Mouse (Mus musculus): ENCODE measurements around the gene Actg1.

The Actg1 gene

GRCm38 (mm10) chr11:120347791-120348683 is at the start of gene Actg1:
Actg1 (minus strand) TSS chr11:120348542.
- DNase-seq (ENCODE audit: low read depth, low spot score): peak; percentile 82

- no peak for DNase-seq (ENCODE audit: low read depth, low spot score)
These were observed 49.3 kb upstream of the Actg1 start for GRCm38 (mm10) chr11:120397602-120398001.

GRCm38 (mm10) chr11:120395661-120396060 is 47.3 kb upstream of the Actg1 start:
- DNase-seq (ENCODE audit: low read depth, low spot score): no peak

GRCm38 (mm10) chr11:120388580-120388979 is 40.2 kb upstream of the Actg1 start:
- DNase-seq (ENCODE audit: low read depth, low spot score): no peak

GRCm38 (mm10) chr11:120387157-120387556 is 38.8 kb upstream of the Actg1 start:
- DNase-seq (ENCODE audit: low read depth, low spot score): no peak

GRCm38 (mm10) chr11:120386632-120387031 is 38.3 kb upstream of the Actg1 start:
- no peak for DNase-seq (ENCODE audit: low read depth, low spot score)

- DNase-seq (ENCODE audit: low read depth, low spot score): no peak
These were observed 34.2 kb upstream of the Actg1 start for GRCm38 (mm10) chr11:120382509-120382908.

- no peak for DNase-seq (ENCODE audit: low read depth, low spot score)
These were observed 32.8 kb upstream of the Actg1 start for GRCm38 (mm10) chr11:120381157-120381556.

- DNase-seq (ENCODE audit: low read depth, low spot score): no peak
These were observed 31.9 kb upstream of the Actg1 start for GRCm38 (mm10) chr11:120380271-120380670.

- DNase-seq (ENCODE audit: low read depth, low spot score): peak; percentile 82
These were observed 30.5 kb upstream of the Actg1 start, which contains the start of gene Faap100 for GRCm38 (mm10) chr11:120378611-120379540. Faap100 (minus strand) TSS chr11:120378764.

- DNase-seq (ENCODE audit: low read depth, low spot score): no peak
These were observed 29.8 kb upstream of the Actg1 start for GRCm38 (mm10) chr11:120378031-120378610.

- DNase-seq (ENCODE audit: low read depth, low spot score): no peak
These were observed 29.0 kb upstream of the Actg1 start for GRCm38 (mm10) chr11:120377337-120377736.

GRCm38 (mm10) chr11:120376302-120377160 is 28.2 kb upstream of the Actg1 start:
- DNase-seq (ENCODE audit: low read depth, low spot score): no peak

- DNase-seq (ENCODE audit: low read depth, low spot score): no peak
These were observed 27.0 kb upstream of the Actg1 start for GRCm38 (mm10) chr11:120375324-120375723.

GRCm38 (mm10) chr11:120373820-120374586 is 25.7 kb upstream of the Actg1 start:
- DNase-seq (ENCODE audit: low read depth, low spot score): no peak

GRCm38 (mm10) chr11:120373025-120373424 is 24.7 kb upstream of the Actg1 start:
- no peak for DNase-seq (ENCODE audit: low read depth, low spot score)

- no peak for DNase-seq (ENCODE audit: low read depth, low spot score)
These were observed 21.3 kb upstream of the Actg1 start for GRCm38 (mm10) chr11:120369656-120370055.

GRCm38 (mm10) chr11:120366443-120367027 is 18.2 kb upstream of the Actg1 start:
- no peak for DNase-seq (ENCODE audit: low read depth, low spot score)

GRCm38 (mm10) chr11:120362891-120363290 is 14.5 kb upstream of the Actg1 start:
- DNase-seq (ENCODE audit: low read depth, low spot score): no peak

GRCm38 (mm10) chr11:120361295-120361694 is 13.0 kb upstream of the Actg1 start, which contains the start of gene Fscn2:
Fscn2 (plus strand) TSS chr11:120361534.
- DNase-seq (ENCODE audit: low read depth, low spot score): peak; percentile 69

All from retina, adult 2 months (tissue).